14 mouse cellular contexts compared by ENCODE assay signal in genomic region chr4:84130840-84131547, GRCm38 (mm10).
A peak's percentile ranks its signal among the peaks of the same experiment; 100 is the strongest.
DNase-seq lines count a peak whose midpoint lies in the region; ATAC-seq and TF ChIP-seq lines count a peak whose summit lies in the region.
"Had no signal": no experiment of that assay in that cellular context is flagged by ENCODE, and none has a peak within 500 bp of the region (broad histone marks: within the 10 kb centered on the region; RNA-seq: fewer than 3 reads in every experiment).

No protein-coding gene starts in this region.

- H3K4me1 ChIP-seq in liver, adult 2 months (ENCODE audit: control insufficient read depth, insufficient read depth, low read length): no peaks in the 10 kb centered on the region
- H3K4me1 ChIP-seq in liver, postnatal 0 days (ENCODE audit: insufficient read depth): no peaks in the 10 kb centered on the region
- 0 out of 2 replicates have a peak, but pooled peaks cover 7% of the 10 kb centered on the region for H3K4me1 ChIP-seq in intestine, embryonic 15.5 days (replicated peaks)
- H3K4me1 ChIP-seq in midbrain, embryonic 16.5 days (ENCODE audit: control insufficient read depth, insufficient read depth, low read length): no peaks in the 10 kb centered on the region

- H3K4me2 ChIP-seq in liver, postnatal 0 days (ENCODE audit: low read depth, low read length): no peak overlapping the region
- no peak overlapping the region for H3K4me2 ChIP-seq in intestine, embryonic 15.5 days (replicated peaks)
- H3K4me2 ChIP-seq in midbrain, embryonic 16.5 days (ENCODE audit: low read length): no peak overlapping the region
- H3K4me2 ChIP-seq: embryonic facial prominence, embryonic 15.5 days; heart, embryonic 13.5 days; hindbrain, embryonic 14.5 days had no signal

- no peak for TF ChIP-seq CTCF in liver, adult 2 months (IDR thresholded peaks at IDR 0.05; ENCODE audit: low read depth, low read length)
- no peak for TF ChIP-seq CTCF in liver, postnatal 0 days (IDR thresholded peaks at IDR 0.05; ENCODE audit: low read depth)
- no peak for TF ChIP-seq CTCF in Patski (IDR thresholded peaks at IDR 0.05)

- no peaks in the 10 kb centered on the region for H3K9me3 ChIP-seq in liver, postnatal 0 days (ENCODE audit: low read length)
- H3K9me3 ChIP-seq in intestine, embryonic 15.5 days: no peaks in the 10 kb centered on the region
- no peaks in the 10 kb centered on the region for H3K9me3 ChIP-seq in midbrain, embryonic 16.5 days (replicated peaks; ENCODE audit: control insufficient read depth, low read length, poor library complexity, severe bottlenecking)
- H3K9me3 ChIP-seq: embryonic facial prominence, embryonic 15.5 days; heart, embryonic 13.5 days had no signal

- ATAC-seq in liver, postnatal 0 days: no peak
- ATAC-seq in Patski: peak; percentile 39
- peak; percentile 93 for ATAC-seq in megakaryocyte progenitor cell, adult 5-6 weeks (replicated peaks; ENCODE audit: poor library complexity)
- no peak for ATAC-seq in intestine, embryonic 15.5 days
- no peak for ATAC-seq in midbrain, embryonic 16.5 days
- ATAC-seq: forebrain, embryonic 16.5 days had no signal

- in situ Hi-C loops in Patski (cut with MboI; ENCODE audit: low pct_unique_long_range_greater_than_20kb): no loop called here

- H3K27me3 ChIP-seq in liver, adult 2 months (ENCODE audit: control insufficient read depth, insufficient read depth, low read length): no peaks in the 10 kb centered on the region
- H3K27me3 ChIP-seq in liver, postnatal 0 days (ENCODE audit: insufficient read depth, low read length): no peaks in the 10 kb centered on the region
- no peaks in the 10 kb centered on the region for H3K27me3 ChIP-seq in Patski
- no peaks in the 10 kb centered on the region for H3K27me3 ChIP-seq in intestine, embryonic 15.5 days (replicated peaks)
- no peaks in the 10 kb centered on the region; the same call in 1 of the 2 replicates for H3K27me3 ChIP-seq in midbrain, embryonic 16.5 days (ENCODE audit: control insufficient read depth, insufficient read depth, low read depth, low read length)
- H3K27me3 ChIP-seq: embryonic facial prominence, embryonic 15.5 days; heart, embryonic 13.5 days had no signal

- no peak overlapping the region for H3K4me3 ChIP-seq in liver, adult 2 months (ENCODE audit: insufficient read depth, low read depth, low read length)
- H3K4me3 ChIP-seq in liver, postnatal 0 days (ENCODE audit: low read depth, low read length): no peak overlapping the region
- no peak overlapping the region for H3K4me3 ChIP-seq in intestine, embryonic 15.5 days (replicated peaks)
- no peak overlapping the region for H3K4me3 ChIP-seq in midbrain, embryonic 16.5 days (ENCODE audit: low read depth, low read length)
- H3K4me3 ChIP-seq: embryonic facial prominence, embryonic 15.5 days; heart, embryonic 13.5 days had no signal

- no peak for TF ChIP-seq EP300 in liver, postnatal 0 days (IDR thresholded peaks at IDR 0.05; ENCODE audit: low read depth)

- H3K9ac ChIP-seq in liver, adult 2 months (ENCODE audit: low read depth, low read length): no peak overlapping the region
- no peak overlapping the region for H3K9ac ChIP-seq in liver, postnatal 0 days (replicated peaks)
- H3K9ac ChIP-seq in intestine, embryonic 15.5 days: no peak overlapping the region
- H3K9ac ChIP-seq in midbrain, embryonic 16.5 days (ENCODE audit: low read depth, low read length): no peak overlapping the region
- H3K9ac ChIP-seq: embryonic facial prominence, embryonic 15.5 days; heart, embryonic 13.5 days; hindbrain, embryonic 14.5 days had no signal

- CTCF ChIA-PET in Patski (lab: Charles Lee): interaction anchor here (1.6 kb wide), 1 partner anchor 9 kb away, joined by 3 read pairs; no protein-coding TSS in a partner anchor

- H3K79me2 ChIP-seq in liver, adult 2 months (ENCODE audit: control insufficient read depth, insufficient read depth, low read length): no peaks in the 10 kb centered on the region

- H3K36me3 ChIP-seq in liver, adult 2 months (ENCODE audit: control insufficient read depth, insufficient read depth, low read length): no peaks in the 10 kb centered on the region
- H3K36me3 ChIP-seq in liver, postnatal 0 days (replicated peaks; ENCODE audit: insufficient read depth, low read length): no peaks in the 10 kb centered on the region
- H3K36me3 ChIP-seq in intestine, embryonic 15.5 days: no peaks in the 10 kb centered on the region
- no peaks in the 10 kb centered on the region for H3K36me3 ChIP-seq in midbrain, embryonic 16.5 days (ENCODE audit: control insufficient read depth, insufficient read depth, low read length)
- H3K36me3 ChIP-seq: embryonic facial prominence, embryonic 15.5 days; heart, embryonic 13.5 days had no signal

- POLR2A ChIA-PET in Patski (lab: Charles Lee): no interaction called here

- H3K27ac ChIP-seq in liver, adult 2 months (replicated peaks; ENCODE audit: insufficient read depth, low read depth, low read length): no peak overlapping the region
- H3K27ac ChIP-seq in liver, postnatal 0 days (ENCODE audit: low read depth): no peak overlapping the region
- H3K27ac ChIP-seq in intestine, embryonic 15.5 days: no peak overlapping the region
- no peak overlapping the region for H3K27ac ChIP-seq in midbrain, embryonic 16.5 days (ENCODE audit: low read length)
- H3K27ac ChIP-seq: embryonic facial prominence, embryonic 15.5 days; heart, embryonic 13.5 days; hindbrain, embryonic 14.5 days had no signal

- no peak for TF ChIP-seq POLR2A in liver, adult 2 months (IDR thresholded peaks at IDR 0.05; ENCODE audit: extremely low read depth, insufficient read depth, low read length)

- 29% methylated on average over 7 of the region's 7 CpGs for WGBS in liver, adult 2 months
- WGBS in liver, postnatal 0 days (ENCODE audit: insufficient replicate concordance): 57% methylated on average over 7 of the region's 7 CpGs
- WGBS in intestine, embryonic 15.5 days: 72% methylated on average over 7 of the region's 7 CpGs
- 81% methylated on average over 7 of the region's 7 CpGs for WGBS in midbrain, embryonic 16.5 days

- DNase-seq in liver, adult 2 months (ENCODE audit: extremely low read depth, low read depth, low spot score): peak; percentile 36
- no peak for DNase-seq in liver, postnatal 0 days
- no peak for DNase-seq in Patski (ENCODE audit: low read depth, low spot score)
- peak; percentile 45 for DNase-seq in cerebellum, adult 8-10 months
- DNase-seq in thymus, postnatal 4 days: no peak
- DNase-seq: gastrocnemius, postnatal 14 days; right cerebral cortex, postnatal 4 days had no signal

Comparison
In these comparisons a context has a peak if more than half of its experiments do, and no peak if none do; other contexts are left out.
1. DNase-seq: peak in liver, adult 2 months (single experiment) and cerebellum, adult 8-10 months (single experiment); none in liver, postnatal 0 days (single experiment), Patski (single experiment) and thymus, postnatal 4 days (single experiment).
2. ATAC-seq: peak in Patski (single experiment) and megakaryocyte progenitor cell, adult 5-6 weeks (single experiment); none in liver, postnatal 0 days (single experiment), intestine, embryonic 15.5 days (single experiment) and midbrain, embryonic 16.5 days (single experiment).